Mouse (Mus musculus) stomach, postnatal 0 days (tissue): ENCODE measurements around the gene Gm10985. TPM values are rescaled to one million over a fixed set of nuclear protein-coding genes. Genes with fewer than 3 reads are reported as not detected.

Experiments used
- ATAC-seq: fragments of 200-750 bp; cut with Nextera tagmentation; 2 replicates; pipeline ENCODE4 v1.8.0; 2017; ENCODE audit not compliant: low FRiP score, low TSS enrichment
- DNase-seq: peaks from one replicate; pipeline ENCODE4 v3.0.0-alpha.2; 2016; ENCODE audit warnings: low spot score
- H3K27ac ChIP-seq: fragments of 300-500 bp; sonication (generic); replicated peaks from 2 replicates; pipeline ENCODE4 v1.5.1; 2014; ENCODE audit warnings: mild to moderate bottlenecking, control low read depth
- H3K27me3 ChIP-seq: fragments of 300-500 bp; sonication (generic); 2 replicates; pipeline ENCODE4 v1.6.1; 2014; ENCODE audit warnings: low read length; ENCODE audit not compliant: control insufficient read depth, insufficient read depth
- H3K36me3 ChIP-seq: fragments of 300-500 bp; sonication (generic); 2 replicates; pipeline ENCODE4 v1.6.1; 2014; ENCODE audit warnings: low read length, mixed read lengths; ENCODE audit not compliant: control insufficient read depth, insufficient read depth
- H3K4me1 ChIP-seq: fragments of 300-500 bp; sonication (generic); replicated peaks from 2 replicates; pipeline ENCODE4 v1.6.1; 2014; ENCODE audit warnings: antibody characterized with exemption; ENCODE audit not compliant: control insufficient read depth, insufficient read depth
- H3K4me2 ChIP-seq: fragments of 300-500 bp; sonication (generic); replicated peaks from 2 replicates; pipeline ENCODE4 v1.6.1; 2014; ENCODE audit warnings: low read depth, mild to moderate bottlenecking, control low read depth, moderate library complexity
- H3K4me3 ChIP-seq: fragments of 300-500 bp; sonication (generic); 2 replicates; pipeline ENCODE4 v1.5.1; 2014; ENCODE audit warnings: low read depth, low read length, control low read depth
- H3K9ac ChIP-seq: fragments of 300-500 bp; sonication (generic); 2 replicates; pipeline ENCODE4 v1.6.1; 2014; ENCODE audit warnings: mild to moderate bottlenecking, low read length, control low read depth, mixed read lengths
- H3K9me3 ChIP-seq: fragments of 300-500 bp; sonication (generic); 2 replicates; pipeline ENCODE4 v1.6.1; 2016; ENCODE audit warnings: low read length; ENCODE audit not compliant: control insufficient read depth
- CTCF ChIP-seq: IDR thresholded peaks from 2 replicates; pipeline ENCODE4 v1.5.1; 2016; ENCODE audit warnings: antibody characterized with exemption, low read depth, mild to moderate bottlenecking, moderate library complexity
- EP300 ChIP-seq: optimal IDR thresholded peaks from 2 replicates; pipeline ENCODE3; 2016; ENCODE audit warnings: antibody characterized with exemption
- WGBS: fragments of 180-500 bp; shearing (Covaris S2); extraction: QIAGEN DNeasy Blood & Tissue Kit; methylation state at CpG from one replicate; pipeline ENCODE4 v1.1.7; 2014; 5-methylcytosine and 5-hydroxymethylcytosine counted together
- polyA plus RNA-seq: library from polyadenylated mRNA; unstranded; fragments of >200 nt; fragmentation: Nextera tagmentation; extraction: Ambion mirVana; gene quantifications from 2 replicates; pipeline ENCODE4 v1.2.1, GENCODE M21; 2015

Gene Gm10985
- polyA plus RNA-seq = not detected in 2 replicates

DNA sequence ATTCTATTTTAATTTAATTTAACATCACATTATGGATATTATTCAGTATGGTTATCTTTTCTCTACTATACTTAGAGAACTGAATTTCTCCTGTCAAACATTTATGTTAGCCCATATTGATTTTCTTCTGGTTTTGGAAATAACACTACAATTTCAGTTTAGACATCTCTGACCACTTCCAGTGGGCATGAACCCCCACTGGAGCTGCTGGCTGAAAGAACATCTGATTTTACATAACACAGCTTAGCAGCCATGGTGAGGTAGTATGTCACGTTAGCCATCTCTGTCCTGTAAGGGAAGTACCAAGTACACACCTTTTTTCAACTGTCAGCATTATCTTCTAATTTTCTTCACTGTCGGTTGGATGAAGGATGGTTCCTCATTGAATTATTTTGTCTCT is at the start of gene Gm10985:
Gene Gm10985, plus strand, starts transcription at position 301 of the 400 bp plus-strand sequence.
- Histone ChIP-seq H3K27me3 (no peaks in the 10 kb centered on the region), H3K4me3 (no peak within 1 kb of the TSS), H3K9ac (no peak within 1 kb of the TSS), H3K4me1 (peaks cover 2% of the 10 kb centered on the region; the same call in 1 of the 2 replicates), H3K4me2 (no peak within 1 kb of the TSS), H3K36me3 (no peaks in the 10 kb centered on the region), H3K9me3 (no peaks in the 10 kb centered on the region), H3K27ac (no peak within 1 kb of the TSS)
- TF ChIP-seq CTCF = no peak
- no peak for TF ChIP-seq EP300
- 71% methylated on average over 2 of the region's 2 CpGs for WGBS
- DNase-seq (no peak), ATAC-seq (no peak)

DNA sequence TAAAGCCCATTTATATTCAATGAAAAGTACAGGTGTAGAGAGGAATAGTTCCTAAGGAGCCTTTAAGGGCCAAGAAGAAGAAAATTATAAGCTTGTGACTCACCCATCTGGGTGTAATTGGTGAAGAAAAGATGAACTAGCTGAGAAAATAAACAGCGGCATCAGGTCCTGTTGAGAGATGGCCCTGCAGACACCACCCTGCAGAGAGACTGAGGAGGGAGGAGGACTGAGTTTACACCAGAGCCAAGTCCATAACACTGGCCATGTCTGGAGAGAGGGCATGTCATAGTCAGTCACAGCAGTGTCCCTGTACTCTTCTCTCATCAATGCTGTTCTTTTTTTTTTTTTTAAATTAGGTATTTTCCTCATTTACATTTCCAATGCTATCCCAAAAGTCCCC is 48.0 kb upstream of the Gm10985 start:
- no peak overlapping the region for H3K4me3 ChIP-seq
- no peaks in the 10 kb centered on the region for H3K36me3 ChIP-seq
- 84% methylated on average over 1 of the region's 1 CpGs for WGBS
- H3K9ac ChIP-seq = no peak overlapping the region
- no peaks in the 10 kb centered on the region for H3K27me3 ChIP-seq
- no peaks in the 10 kb centered on the region for H3K4me1 ChIP-seq
- TF ChIP-seq EP300 = no peak
- no peak for TF ChIP-seq CTCF
- no peak for DNase-seq
- no peaks in the 10 kb centered on the region for H3K9me3 ChIP-seq
- no peak overlapping the region for H3K4me2 ChIP-seq
- H3K27ac ChIP-seq = no peak overlapping the region
- no peak for ATAC-seq

GRCm38 (mm10) chr3:53799671-53800070 is 45.2 kb upstream of the Gm10985 start:
- Histone ChIP-seq H3K36me3 (no peaks in the 10 kb centered on the region), H3K4me2 (no peak overlapping the region), H3K4me3 (no peak overlapping the region), H3K27me3 (no peaks in the 10 kb centered on the region), H3K9ac (no peak overlapping the region), H3K4me1 (no peaks in the 10 kb centered on the region), H3K9me3 (no peaks in the 10 kb centered on the region), H3K27ac (no peak overlapping the region)
- WGBS = 55% methylated on average over 2 of the region's 2 CpGs
- no peak for DNase-seq
- ATAC-seq = no peak
- TF ChIP-seq EP300 = no peak
- TF ChIP-seq CTCF = no peak

DNA sequence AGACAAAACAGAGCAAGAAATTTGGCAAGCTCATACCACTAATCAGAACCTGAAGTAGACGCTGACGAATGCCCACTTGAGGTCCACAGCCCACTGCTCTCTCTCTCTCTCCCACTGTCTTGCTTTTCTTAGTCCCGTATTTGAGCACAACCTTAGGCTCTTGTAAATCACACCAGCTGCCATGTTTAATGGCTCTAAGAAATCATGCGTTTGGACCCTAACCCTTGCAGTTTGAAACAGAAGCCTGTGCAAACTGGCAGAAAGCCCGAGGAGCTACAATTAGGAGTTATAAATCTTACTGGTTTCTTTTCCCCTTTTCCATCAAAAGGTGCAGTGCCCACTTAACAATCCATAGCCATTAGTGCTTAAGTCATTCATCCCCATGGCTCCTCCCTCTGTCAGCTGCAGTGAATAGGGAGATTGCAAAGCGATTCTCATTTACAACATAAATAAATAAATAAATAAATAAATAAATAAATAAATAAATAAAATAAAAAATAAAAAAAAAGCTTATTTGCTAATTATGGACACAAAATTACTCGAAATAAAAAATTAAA is 31.4 kb upstream of the Gm10985 start:
- WGBS = 60% methylated on average over 7 of the region's 7 CpGs
- no peak for TF ChIP-seq EP300
- no peak for TF ChIP-seq CTCF
- ATAC-seq = no peak

DNA sequence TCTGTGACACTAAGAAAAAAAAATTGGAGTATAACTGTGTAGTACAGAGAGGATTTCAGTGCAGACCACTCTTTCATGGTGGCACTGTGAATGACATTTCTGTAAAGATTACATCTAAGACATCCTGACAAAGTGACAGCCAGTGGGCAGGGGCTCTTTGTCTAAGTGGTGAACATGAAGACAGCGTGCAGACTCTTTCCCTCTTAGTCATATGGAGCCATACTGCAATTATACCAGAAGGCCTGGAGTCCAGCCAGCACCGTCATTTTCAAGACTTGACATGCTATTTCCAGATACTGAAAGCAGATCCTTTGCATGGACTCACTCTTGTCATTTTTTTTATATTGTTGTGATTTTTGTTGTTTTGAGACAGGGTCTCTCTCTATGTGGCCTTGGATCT is 10.6 kb upstream of the Gm10985 start:
- WGBS = 56% methylated on average over 2 of the region's 2 CpGs
- no peak overlapping the region for H3K4me3 ChIP-seq
- ATAC-seq = no peak

More for the DNA sequence above, 31.4 kb upstream of the Gm10985 start:
- Histone ChIP-seq H3K36me3 (no peaks in the 10 kb centered on the region), H3K27me3 (no peaks in the 10 kb centered on the region), H3K4me2 (no peak overlapping the region), H3K9me3 (no peaks in the 10 kb centered on the region), H3K4me3 (no peak overlapping the region), H3K27ac (no peak overlapping the region), H3K9ac (no peak overlapping the region), H3K4me1 (no peaks in the 10 kb centered on the region)
- no peak for DNase-seq

GRCm38 (mm10) chr3:53846206-53846928 is 1.5 kb downstream of the Gm10985 start:
- WGBS = 44% methylated on average over 7 of the region's 7 CpGs
- DNase-seq (no peak), ATAC-seq (no peak)
- 0 out of 2 replicates have a peak overlapping the region, but pooled peaks have one; percentile 5 for H3K4me2 ChIP-seq
- H3K4me3 ChIP-seq = no peak overlapping the region
- peaks cover 2% of the 10 kb centered on the region; the same call in 1 of the 2 replicates for H3K4me1 ChIP-seq
- H3K27me3 ChIP-seq = no peaks in the 10 kb centered on the region
- TF ChIP-seq CTCF = 0 out of 2 replicates have a peak, but pooled peaks have one; percentile 4
- no peak for TF ChIP-seq EP300
- H3K9me3 ChIP-seq = no peaks in the 10 kb centered on the region
- H3K36me3 ChIP-seq = no peaks in the 10 kb centered on the region
- H3K9ac ChIP-seq = no peak overlapping the region
- no peak overlapping the region for H3K27ac ChIP-seq

More for the DNA sequence above, 10.6 kb upstream of the Gm10985 start:
- H3K27ac ChIP-seq = no peak overlapping the region
- no peaks in the 10 kb centered on the region for H3K27me3 ChIP-seq
- H3K9ac ChIP-seq = no peak overlapping the region
- H3K4me2 ChIP-seq = no peak overlapping the region
- DNase-seq = no peak
- H3K4me1 ChIP-seq = no peaks in the 10 kb centered on the region
- no peaks in the 10 kb centered on the region for H3K36me3 ChIP-seq
- H3K9me3 ChIP-seq = no peaks in the 10 kb centered on the region
- TF ChIP-seq EP300 (no peak), CTCF (no peak)
